Mouse (Mus musculus) ovary, postnatal 10 days (tissue): ENCODE results near the gene Vwa3a.
"Not testable (repeated sequence)": the region's sequence is repeated elsewhere in the genome, so short reads cannot be mapped to it uniquely, and the experiment has no call there.

Experiments
- DNase-seq: peaks from one replicate; pipeline ENCODE4 v3.0.0; 2022; ENCODE audit warnings: low spot score

Gene Vwa3a

DNA sequence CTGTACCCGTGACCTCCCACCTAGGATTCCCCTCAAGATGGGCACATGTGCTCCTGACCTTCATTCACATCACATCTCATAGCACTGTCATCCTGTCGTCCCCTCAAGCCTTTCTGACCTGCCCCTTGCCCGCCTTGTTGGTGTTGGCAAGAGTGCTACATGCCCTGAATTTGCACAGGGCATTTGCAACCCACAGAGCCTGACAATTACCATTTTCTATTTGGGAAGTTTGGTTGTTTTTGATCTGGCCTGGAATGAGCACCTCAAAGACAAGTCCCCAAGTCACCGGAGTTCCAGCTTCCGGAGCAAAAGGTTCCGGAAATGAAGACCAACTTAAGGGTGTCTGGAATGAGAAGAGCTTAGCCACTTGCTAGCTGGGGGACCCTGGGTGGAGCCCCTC, at the start of gene Vwa3a:
Gene Vwa3a (plus strand): TSS at position 301 of the 400 bp plus-strand sequence.
- DNase-seq = no peak

DNA sequence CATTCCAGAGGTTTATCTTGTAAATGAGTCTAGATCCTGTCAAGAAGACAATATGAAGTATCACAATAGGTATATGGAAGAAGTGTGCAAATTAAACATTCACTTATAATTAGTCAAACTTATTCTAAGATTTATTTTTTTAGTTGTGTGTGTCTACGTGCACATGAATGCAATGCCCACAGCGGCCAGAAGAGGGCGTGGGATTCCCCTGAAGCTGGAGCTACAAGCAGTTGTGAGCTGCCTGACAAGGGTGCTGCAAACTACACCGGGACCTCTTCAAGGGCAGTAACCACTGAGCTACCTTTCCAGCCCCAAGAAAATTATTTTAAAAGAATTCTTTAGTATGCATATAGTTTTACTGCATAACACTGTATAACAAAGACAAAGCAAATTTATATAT, 48.5 kb upstream of the Vwa3a start:
- no peak for DNase-seq

DNA sequence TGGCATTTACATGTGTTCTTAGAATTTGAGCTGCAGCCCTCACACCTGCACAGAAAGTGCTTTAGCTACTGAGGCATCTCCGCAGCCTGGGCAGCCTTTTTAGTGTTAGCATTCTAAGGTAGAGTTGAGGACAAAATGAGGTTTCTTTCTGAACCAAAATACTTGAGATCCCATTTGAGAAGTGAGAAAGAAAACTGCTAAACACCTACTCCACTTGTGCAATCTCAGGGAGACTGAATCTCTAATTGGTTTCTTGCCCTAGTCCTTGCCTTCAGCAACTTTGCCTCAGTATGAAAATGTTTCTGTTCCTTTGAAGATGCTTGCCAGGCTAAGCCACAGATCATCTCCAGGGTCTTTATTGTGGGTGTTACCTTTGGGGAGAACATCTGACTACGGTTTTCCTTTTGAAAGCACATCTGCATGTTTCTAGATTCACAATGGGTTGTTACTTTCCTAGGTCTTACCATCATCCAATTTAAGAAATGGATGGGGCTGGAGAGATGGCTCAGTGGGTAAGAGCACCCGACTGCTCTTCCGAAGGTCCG, 45.2 kb upstream of the Vwa3a start:
- no peak for DNase-seq

DNA sequence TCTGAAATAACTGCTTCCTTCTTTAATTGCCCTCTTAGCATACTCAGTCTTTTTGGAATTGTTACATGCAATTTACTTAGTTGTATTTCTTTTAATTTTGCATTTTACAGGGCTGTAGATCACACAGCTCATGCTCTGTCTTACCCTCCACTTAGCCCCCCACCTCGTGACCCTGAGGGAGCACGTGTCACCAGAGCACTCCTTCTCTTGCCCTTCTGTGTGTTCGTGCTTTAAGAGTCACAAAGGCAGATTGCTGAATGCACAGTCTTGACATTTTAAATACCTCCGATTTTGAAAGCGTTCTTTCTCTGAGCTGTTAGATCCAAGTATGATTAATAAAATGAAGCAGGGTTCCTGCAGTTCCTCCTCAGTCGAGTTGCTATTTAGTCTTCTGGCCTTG, 43.9 kb upstream of the Vwa3a start:
- no peak for DNase-seq

DNA sequence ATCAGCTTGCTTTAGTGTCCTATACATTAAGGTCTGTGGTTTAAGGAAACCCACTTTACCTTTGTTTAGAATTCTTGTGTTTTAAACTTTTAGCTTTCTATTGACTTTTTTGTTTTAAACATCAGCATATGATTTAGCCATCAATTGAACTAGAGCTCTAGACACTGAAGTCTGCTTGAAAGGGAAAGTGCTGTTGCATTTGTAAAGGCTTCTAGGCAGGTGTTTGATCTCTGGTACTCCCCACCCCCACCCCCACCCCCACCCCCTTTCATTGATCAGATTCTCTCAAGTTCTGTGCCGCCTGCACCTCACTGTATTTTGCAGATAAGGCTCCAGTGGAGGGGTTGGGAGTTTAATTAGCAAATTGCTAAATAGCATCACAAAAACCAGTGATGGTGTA, 43.5 kb upstream of the Vwa3a start:
- no peak for DNase-seq

DNA sequence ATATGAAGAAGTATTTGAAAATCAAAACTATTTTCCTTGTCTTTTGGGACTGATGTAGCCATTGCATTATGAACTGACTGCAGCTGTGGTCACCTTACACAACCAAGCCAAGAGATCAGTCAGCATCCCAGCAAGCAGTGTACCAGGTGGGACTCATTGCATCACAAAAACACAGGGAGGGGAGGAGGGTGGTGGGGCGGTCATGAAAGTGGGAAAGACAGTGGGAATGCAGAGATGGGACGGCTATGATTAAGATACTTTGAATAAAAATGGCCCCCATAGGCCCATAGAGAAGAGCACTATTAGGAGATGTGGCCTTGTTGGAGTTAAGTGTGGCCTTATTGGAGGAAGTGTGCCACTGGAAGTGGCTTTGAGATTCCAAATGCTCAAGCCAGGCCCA, 42.8 kb upstream of the Vwa3a start:
- DNase-seq = no peak

DNA sequence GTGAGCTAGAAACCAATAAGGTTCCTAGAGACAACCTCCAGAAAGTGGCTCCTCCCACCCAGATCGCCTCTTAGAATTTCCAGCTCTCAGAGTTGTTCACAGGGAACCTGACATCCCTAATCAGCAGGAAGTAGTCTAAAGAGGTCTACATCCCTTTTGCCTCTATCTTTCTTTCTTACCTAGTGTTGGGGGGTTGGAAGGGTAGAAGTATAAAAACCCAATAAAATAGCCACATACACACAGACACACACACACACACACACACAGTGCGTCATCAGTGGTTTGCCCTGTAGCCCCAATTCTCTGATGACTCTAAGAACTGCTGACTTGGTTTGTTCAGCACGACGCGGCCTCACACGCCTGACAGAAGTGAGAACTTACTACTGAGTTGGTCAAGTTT, 39.5 kb upstream of the Vwa3a start:
- no peak for DNase-seq

DNA sequence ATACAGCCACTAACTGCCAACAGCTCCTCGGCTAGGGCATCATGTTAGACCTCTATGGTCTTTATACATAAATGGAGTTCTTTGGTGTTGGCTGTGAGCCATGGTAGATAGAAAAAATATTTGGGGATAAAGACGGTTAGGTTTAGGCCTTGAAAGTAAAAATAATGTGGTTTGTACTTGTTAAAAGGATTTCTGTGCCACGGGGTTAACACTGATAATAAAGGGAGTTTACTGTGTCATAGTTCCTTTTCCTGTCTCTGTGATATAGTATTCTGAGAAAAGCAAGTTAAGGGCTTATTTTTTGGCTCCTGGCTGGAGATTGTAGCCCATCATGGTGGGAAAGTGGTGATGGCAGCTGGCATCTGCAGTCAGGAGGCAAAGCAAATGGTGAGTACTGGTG, 35.2 kb upstream of the Vwa3a start:
- DNase-seq = no peak

DNA sequence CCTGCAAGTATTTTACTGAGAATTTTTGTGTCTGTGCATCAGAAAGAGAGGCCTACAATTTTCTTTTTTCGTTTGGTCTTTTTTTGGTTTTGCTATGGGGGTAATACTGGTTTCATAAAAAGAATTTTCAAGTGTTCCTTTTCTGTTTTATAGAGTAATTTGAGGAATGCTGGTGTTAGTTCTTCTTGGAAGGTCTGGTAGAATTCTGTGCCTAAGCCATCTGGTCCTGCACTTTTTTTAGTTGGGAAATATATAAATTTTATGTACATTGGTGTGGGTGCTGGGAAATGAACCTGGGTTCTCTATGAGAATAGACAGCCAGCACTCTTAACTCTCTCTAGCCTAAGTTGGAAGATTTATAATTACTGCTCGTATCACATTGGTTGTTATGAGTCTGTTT, 27.0 kb upstream of the Vwa3a start:
- DNase-seq = no peak

DNA sequence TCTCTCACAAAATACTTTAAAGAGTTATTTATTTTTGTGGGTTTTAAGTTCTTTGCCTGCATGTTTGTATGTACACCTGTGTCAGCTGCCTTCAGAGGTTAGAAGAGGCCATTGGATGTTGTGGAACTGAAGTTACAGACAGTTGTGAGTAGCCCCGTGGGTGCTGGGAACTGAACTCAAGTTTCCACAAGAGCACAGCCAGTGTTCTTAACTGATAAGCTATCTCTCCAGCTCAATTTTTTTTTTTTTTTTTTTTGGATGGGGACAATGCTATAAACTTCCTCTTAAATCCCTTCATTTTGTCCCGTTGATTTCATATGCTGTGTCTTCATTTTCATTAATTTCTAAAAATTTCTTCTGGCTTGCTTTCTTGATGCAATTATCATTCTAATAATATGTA, 25.9 kb upstream of the Vwa3a start:
- DNase-seq = no peak

DNA sequence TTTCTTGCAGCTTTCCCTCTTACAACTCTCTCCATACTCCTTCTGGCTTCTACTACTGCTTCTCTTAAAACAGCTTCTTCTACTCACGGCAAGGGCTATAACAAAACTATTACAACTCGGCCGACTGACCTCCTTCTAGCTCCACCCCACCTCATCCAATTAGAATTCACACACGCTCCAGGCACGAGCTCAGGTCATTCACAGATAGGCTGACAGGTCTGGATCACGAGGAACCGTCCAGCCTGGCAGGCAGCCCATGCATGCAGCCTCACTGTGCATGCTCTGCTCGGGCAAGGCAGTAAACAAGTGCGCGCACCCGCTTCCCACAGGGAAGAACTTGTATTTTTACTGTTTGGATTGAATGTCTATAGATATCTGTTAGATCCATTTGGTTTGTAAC, 25.2 kb upstream of the Vwa3a start:
- not testable (repeated sequence) for DNase-seq

DNA sequence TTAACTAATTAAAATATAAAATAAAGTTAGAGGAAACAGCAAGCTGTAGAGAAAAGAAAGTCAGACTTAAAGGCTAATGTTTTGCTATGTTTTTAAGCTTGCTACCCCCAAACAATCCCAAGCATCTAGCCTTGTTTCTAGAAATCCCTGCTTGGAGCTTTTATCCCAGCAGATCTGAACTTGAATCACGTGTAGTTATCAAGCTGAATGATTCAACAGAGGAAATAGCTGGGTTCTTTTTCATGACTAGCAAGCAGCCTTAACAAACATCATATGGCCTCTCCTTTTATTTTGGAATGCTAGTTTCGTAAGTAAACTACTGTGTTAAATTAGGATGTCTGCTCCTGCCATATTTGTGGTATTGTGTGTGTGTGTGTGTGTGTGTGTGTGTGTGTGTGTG, 21.9 kb upstream of the Vwa3a start:
- no peak for DNase-seq

DNA sequence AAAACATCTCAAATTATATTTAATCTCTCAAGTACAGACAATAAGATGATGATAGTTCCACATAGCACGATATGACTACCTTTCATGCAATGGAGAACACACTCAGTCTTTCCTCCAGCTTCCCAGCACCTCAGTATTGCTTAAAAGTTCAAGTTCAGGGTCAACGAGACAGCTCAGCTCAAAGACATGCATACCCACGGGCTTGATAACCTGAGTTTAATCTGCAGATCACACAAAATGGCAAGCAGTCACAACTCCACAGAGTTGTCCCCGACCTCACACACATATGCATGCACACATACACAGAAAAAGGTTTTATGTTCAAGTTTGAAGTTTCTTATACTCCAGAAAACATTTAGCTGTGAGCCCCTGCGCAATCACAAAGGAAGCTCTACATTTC, 18.1 kb upstream of the Vwa3a start:
- no peak for DNase-seq

DNA sequence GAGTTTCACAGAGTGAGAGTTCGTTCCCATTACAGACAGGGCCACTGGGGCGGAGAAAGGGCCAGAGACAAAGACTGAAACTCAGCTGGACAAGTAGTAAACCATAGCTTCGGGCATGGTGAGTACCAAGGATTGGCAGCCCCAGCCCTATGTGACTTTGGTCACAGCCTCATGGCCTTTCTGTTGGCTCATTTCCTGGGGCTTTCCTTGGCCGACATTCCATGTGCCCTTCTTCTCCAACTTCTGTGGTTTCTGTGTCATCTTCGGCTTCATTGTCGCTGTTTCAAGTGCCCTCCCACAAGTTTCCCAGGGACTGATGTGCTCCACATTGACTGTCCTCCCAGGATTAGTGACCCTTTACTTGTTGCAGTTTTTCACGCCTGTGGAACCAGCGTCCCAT, 17.7 kb upstream of the Vwa3a start:
- no peak for DNase-seq

DNA sequence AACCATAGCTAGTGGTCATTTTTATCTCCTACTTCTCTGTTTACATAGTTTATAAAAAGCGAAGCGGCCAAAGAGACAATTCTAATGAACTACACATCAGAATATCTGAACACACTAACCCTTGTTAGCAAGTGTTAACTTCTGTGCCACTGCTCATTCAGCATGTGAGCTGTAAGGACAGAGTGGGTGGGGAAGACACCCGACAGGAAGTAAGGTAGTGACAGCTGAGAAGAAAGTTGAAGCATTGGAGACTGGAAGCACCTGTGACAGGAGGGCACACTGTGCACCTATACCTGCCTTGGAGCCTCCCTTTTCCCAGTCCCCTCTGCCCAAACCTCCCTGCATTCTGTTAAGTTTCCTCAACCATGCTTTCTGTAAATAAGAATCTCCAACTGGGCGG, 17.1 kb upstream of the Vwa3a start:
- DNase-seq = no peak

DNA sequence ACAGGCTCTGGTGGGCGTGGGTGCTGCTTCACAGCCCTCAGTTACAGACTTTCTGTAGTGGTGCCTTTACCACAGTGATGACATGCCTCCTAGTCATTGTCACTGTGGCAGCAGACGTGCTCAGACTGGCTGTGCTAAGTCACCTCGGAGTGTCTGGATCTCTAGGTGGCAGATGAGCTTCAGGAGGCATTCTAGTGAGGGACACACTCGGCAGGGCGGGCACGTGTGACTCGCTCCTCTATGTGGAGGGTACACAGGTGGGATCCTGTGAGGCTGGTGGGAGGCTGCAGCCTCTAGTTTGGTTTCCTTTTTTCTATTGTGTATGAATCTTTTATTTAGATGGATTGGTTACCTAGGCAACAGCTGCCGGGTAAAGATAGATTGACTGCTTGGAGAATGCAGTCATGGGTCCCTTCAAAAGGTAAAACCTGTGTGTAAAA, 16.3 kb upstream of the Vwa3a start:
- no peak for DNase-seq

DNA sequence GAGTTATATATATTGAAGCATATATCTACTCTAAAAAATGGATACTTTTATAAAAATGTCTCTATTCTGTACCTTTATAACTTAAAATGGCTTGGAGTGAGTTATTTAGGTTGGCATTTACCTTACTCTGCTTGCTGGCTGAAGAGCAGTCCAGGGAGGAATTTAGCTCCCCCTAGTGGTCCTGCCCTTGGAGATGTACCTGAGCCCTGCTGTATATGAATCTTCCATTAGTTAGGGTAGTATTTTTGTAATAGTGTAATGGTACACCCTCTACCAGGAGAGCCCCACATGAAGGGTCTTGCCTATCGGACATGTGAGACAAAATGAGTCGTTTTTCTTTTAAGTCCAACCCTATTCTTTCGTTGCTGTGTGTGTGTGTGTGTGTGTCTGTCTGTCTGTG, 11.5 kb upstream of the Vwa3a start:
- DNase-seq = no peak

DNA sequence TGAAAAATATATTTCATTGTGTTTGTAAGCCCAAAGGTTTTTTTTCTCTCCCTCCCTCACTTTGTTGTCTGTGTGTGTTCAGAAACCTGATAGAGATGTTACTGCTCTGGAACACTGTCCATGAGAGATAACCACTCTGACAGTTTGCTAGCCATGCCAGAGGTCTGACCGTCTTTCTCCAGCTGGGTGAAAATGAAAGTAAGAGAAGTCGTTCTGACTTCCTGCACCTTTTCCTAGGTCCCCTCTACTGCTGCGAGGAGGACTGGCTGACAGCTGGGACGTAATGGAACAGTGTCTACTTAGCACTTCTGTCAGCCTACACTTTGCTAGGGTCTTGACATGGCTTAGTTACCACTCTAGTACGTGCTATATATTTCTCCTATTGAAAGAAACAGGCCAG, 9.5 kb upstream of the Vwa3a start:
- no peak for DNase-seq

DNA sequence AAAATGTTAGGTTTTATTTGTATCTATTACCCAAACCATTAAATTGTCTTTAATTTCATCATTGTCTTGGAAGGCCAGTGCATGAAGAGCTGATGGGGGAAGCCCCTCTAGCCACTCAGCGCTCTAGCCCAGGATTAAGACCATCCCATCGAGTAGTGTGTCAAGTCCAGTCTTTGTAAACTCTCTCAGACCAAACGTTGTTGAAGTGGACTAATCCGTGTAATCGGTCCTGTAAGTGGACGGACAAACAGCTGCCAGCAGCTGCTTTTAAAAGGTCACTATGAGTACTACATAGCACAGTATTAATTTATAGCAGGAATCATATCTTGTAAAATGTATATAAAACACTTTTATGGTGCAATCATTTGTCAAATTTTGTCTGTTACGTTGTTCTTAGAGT, 6.2 kb upstream of the Vwa3a start:
- DNase-seq = no peak

DNA sequence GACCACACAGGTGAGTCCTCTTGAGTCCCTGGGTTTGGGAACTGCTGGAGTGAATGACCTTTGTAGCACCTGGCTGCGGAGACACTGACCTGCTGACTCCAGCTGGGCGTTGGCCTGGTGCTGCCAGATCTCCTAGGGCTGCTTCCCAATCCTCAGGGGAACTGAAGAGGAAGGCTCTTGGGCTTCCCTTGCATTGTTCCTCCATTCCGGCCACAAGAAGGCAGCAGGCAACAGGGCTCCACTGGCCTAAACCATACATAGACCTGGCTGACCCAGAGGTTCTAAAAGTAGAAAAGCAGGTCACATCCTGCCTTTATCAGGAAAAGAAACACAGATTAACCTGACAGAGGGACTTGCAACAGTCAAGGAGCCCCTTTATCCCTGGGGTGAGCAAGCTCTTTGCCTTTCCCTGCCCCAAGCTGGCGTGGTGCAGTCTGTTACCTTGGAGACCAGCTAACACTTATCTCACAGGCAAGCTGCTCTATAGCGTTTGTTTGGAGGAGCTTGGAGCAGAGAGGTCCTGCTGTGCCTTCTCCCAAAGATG, 512 bp downstream of the Vwa3a start:
- DNase-seq = no peak

DNA sequence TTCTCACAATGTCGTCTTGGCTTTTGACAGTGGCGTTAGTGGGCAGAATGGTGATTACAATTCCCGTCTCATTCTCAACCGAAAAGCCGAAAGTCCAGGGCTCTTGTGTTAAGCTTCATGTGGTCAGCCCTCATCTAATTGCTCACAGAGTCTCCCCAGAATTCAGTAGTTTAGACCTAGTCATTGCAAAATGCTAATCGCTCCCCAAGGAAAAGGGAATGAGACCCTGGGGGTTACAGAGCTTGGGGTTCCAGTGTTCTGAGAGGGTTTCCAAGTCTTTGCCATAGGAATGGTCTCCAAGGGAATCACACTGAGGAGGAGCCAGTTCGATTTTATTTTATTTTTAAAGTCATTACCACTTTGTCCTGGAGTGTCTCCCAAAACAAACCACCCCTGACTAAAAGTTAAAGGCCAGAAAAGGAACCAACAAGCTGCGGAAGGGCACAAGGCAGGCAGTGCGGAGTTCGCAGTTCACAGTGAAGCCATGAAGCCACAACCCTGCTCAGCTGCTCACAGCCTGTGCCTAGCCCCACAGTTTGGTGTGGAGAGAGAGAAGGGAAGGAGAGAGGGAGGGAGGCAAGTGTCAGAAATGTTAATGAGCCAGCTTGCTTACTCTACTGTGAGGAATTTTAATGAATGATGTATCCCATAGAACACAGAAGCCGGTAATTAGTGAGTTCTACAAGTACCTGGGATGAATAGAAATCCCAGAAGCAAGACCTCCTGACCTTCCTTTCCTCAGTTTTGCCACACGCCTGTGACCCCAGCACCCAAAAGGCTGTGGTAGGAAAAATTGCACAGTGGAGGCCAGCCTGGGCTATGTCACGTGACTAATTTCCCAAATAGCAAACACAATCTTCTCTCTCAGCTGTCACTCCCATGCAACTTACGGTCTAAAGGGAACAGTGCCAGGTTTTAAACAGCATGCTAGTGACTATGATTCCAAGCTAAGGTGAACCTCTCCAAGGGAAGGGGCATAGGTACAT, 4.5 kb downstream of the Vwa3a start:
- no peak for DNase-seq

DNA sequence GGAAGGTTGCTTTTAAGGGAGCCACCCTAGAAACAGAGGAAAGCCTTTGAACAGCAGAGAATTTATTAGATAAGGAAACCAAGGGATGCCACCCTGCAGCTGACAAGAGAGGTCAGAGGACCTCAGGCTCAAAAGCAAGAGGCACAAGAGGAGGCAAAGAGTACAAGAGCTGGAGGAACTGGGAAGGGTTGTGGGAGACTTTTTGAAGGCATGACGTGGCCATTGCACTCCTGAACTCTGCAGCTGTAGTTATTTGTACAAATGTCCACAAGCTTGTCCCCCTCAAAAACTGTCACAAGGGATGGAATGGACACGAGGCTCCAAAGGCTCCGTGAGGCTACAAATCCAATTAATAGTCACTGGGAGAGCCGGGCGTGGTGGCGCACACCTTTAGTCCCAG, 5.5 kb downstream of the Vwa3a start:
- no peak for DNase-seq

DNA sequence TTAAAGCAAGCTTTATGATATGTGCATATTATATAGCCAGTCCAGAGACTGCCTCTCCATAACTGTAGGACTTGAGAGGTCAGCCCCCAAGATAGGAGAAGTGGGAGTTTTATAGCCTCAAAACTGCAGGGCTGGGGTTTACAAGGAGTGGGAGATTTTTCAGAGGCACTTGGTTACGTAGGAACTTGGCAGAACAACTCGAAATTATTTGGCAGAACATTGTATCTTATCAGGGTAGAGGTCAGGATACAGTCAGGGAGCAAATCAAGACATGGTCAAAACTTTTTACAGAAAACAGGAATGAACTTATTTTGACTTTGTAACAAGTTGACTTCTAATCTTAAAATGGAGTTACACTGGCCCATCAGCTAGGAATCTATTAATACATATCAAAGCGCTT, 6.9 kb downstream of the Vwa3a start:
- DNase-seq = no peak

DNA sequence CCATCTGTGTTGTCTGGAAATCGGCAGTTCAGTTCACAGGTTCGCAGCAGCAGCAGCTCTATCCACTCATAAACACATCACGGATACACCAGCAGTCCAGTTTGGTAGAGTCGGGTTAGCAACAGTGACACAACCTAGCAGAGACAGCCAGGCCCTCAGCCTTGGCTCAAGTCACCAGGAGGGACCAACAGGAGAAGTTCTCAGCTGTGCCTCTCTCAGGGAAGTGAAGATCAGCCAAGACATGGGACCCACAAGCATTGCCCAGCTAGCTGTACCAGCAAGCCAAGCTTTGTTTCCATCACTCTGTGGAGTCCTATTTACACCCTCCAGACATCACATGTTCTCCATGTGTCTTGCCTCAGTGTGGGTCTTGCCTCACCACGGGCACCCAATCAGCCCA, 7.7 kb downstream of the Vwa3a start:
- DNase-seq = no peak
